Mouse (Mus musculus) lung, embryonic 15.5 days (tissue): ENCODE data around the gene Zfp318. TPM values are rescaled to one million over a fixed set of nuclear protein-coding genes. Genes with fewer than 3 reads are reported as not detected.

ENCODE experiments used
- ATAC-seq: fragments of 200-750 bp; cut with Nextera tagmentation; 2 replicates; pipeline ENCODE4 v1.8.0; 2017; ENCODE audit warnings: moderate number of reproducible peaks, borderline replicate concordance; ENCODE audit not compliant: low FRiP score, low TSS enrichment; ENCODE audit errors: extremely low read depth
- H3K27ac ChIP-seq: fragments of 300-500 bp; sonication (generic); 2 replicates; pipeline ENCODE4 v1.5.1; 2015; ENCODE audit warnings: moderate library complexity, mild to moderate bottlenecking, inconsistent platforms
- H3K27me3 ChIP-seq: fragments of 300-500 bp; sonication (generic); 2 replicates; pipeline ENCODE4 v1.6.1; 2015; ENCODE audit warnings: inconsistent platforms
- H3K36me3 ChIP-seq: fragments of 300-500 bp; sonication (generic); 2 replicates; pipeline ENCODE4 v1.6.1; 2015; ENCODE audit warnings: inconsistent platforms
- H3K4me1 ChIP-seq: fragments of 300-500 bp; sonication (generic); 2 replicates; pipeline ENCODE4 v1.6.1; 2015; ENCODE audit warnings: inconsistent platforms
- H3K4me2 ChIP-seq: fragments of 300-500 bp; sonication (generic); 2 replicates; pipeline ENCODE4 v1.6.1; 2015; ENCODE audit warnings: inconsistent platforms, mild to moderate bottlenecking, moderate library complexity
- H3K4me3 ChIP-seq: fragments of 300-500 bp; sonication (generic); 2 replicates; pipeline ENCODE4 v1.5.1; 2015; ENCODE audit warnings: mild to moderate bottlenecking, inconsistent platforms
- H3K9ac ChIP-seq: fragments of 300-500 bp; sonication (generic); 2 replicates; pipeline ENCODE4 v1.6.1; 2015; ENCODE audit warnings: inconsistent platforms
- H3K9me3 ChIP-seq: fragments of 300-500 bp; sonication (generic); 2 replicates; pipeline ENCODE4 v1.6.1; 2016; ENCODE audit warnings: inconsistent platforms
- WGBS: fragments of 180-500 bp; shearing (Covaris S2); methylation state at CpG from one replicate; pipeline ENCODE4 v1.1.7; 2015; 5-methylcytosine and 5-hydroxymethylcytosine counted together
- polyA plus RNA-seq: library from polyadenylated mRNA; unstranded; fragments of >200 nt; fragmentation: Nextera tagmentation; extraction: Ambion mirVana; gene quantifications from 2 replicates; pipeline ENCODE4 v1.2.1, GENCODE M21; 2015

The Zfp318 gene
- polyA plus RNA-seq, result 8.9 and 9.8 TPM in 2 replicates

GRCm38 (mm10) chr17:46383294-46384060, at the start of gene Zfp318:
Zfp318 (plus strand) TSS chr17:46383731.
- ATAC-seq, result peak; percentile 99
- peaks cover 8% of the 10 kb centered on the region for H3K4me1 ChIP-seq
- H3K4me3 ChIP-seq, result peak within 1 kb of the TSS; percentile 98
- H3K36me3 ChIP-seq, result peaks cover 4% of the 10 kb centered on the region; the same call in 1 of the 2 replicates
- WGBS, result under 1% methylated on average over 86 of the region's 105 CpGs
- H3K27ac ChIP-seq, result peak within 1 kb of the TSS; percentile 81
- no peaks in the 10 kb centered on the region for H3K9me3 ChIP-seq
- H3K4me2 ChIP-seq, result peak within 1 kb of the TSS; percentile 86
- no peaks in the 10 kb centered on the region for H3K27me3 ChIP-seq
- H3K9ac ChIP-seq, result peak within 1 kb of the TSS; percentile 97

DNA sequence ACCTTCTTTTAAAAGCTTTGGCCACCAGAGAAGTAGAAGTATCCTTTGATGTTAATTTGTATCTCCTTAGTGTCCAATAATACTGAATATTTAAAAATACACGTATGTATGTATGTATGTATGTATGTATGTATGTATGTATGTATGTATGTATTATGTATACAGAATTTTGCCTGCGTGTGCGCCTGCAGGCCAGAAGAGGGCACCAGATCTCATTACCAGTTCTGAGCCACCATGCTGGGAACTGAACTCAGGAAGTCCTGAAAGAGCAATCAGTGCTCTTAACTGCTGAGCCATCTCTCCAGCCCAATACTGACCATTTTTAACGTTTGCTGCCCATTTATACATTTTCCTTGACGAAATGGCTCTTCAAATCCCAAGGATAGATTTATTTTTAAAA, 47.1 kb upstream of the Zfp318 start:
- H3K9me3 ChIP-seq, result no peaks in the 10 kb centered on the region
- H3K9ac ChIP-seq, result no peak overlapping the region

DNA sequence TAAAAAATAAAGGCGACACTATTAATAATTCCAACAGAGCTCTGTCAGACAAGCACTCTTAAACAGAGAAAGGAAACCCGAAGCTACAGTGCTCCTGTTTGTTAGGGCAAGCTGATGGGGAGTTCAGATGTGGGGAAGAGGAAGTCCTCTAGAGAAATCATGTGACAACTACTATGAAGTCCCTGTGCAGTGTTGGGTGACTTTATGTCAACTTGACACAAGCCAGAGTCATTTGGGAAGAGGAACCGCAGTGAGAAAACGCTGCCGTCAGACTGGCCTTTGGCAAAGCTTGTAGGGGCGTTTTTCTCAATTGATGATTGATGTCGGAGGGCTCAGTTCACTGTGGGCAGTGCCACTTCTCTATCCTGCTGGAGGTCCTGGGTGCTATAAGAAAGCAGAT, 42.3 kb upstream of the Zfp318 start:
- Histone ChIP-seq H3K27me3 (no peaks in the 10 kb centered on the region), H3K9me3 (peaks cover 4% of the 10 kb centered on the region; the same call in 1 of the 2 replicates), H3K4me3 (no peak overlapping the region), H3K9ac (no peak overlapping the region), H3K4me2 (no peak overlapping the region), H3K4me1 (no peaks in the 10 kb centered on the region), H3K36me3 (no peaks in the 10 kb centered on the region), H3K27ac (no peak overlapping the region)
- ATAC-seq, result no peak
- WGBS, result 66% methylated on average over 7 of the region's 7 CpGs

More for the DNA sequence above, 47.1 kb upstream of the Zfp318 start:
- no peak overlapping the region for H3K4me2 ChIP-seq
- H3K27me3 ChIP-seq, result no peaks in the 10 kb centered on the region
- no peaks in the 10 kb centered on the region for H3K4me1 ChIP-seq
- no peak overlapping the region for H3K4me3 ChIP-seq
- 22% methylated on average over 5 of the region's 5 CpGs for WGBS
- no peaks in the 10 kb centered on the region for H3K36me3 ChIP-seq
- no peak for ATAC-seq
- H3K27ac ChIP-seq, result no peak overlapping the region

DNA sequence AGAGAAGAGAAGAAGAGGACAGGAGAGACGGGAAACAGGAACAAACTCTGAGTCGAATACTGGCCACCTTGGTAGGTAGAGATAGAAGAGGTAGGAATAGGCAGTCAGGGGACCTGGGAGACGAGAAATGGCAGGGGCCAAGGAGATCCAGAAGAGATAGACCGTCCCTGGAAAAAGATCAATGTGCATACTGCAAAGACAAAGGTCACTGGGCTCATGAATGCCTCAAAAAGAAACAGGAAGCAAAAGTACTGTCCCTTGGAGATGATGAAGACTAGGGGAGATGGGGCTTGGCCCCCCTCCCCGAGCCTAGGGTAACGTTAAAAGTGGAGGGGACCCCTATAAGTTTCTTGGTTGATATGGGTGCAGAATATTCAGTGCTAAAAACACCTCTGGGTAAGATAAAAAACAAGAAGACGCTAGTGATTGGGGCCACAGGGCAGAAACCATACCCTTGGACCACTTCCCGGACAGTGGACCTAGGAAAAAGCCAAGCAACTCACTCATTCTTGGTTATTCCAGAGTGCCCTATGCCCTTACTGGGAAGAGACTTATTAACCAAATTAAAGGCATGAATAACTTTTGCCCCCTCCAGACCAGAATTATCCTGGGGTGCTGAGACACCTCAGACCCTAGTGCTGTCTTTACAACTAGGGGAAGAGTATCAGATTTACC, 32.4 kb upstream of the Zfp318 start:
- 81% methylated on average over 8 of the region's 8 CpGs for WGBS
- no peak for ATAC-seq

DNA sequence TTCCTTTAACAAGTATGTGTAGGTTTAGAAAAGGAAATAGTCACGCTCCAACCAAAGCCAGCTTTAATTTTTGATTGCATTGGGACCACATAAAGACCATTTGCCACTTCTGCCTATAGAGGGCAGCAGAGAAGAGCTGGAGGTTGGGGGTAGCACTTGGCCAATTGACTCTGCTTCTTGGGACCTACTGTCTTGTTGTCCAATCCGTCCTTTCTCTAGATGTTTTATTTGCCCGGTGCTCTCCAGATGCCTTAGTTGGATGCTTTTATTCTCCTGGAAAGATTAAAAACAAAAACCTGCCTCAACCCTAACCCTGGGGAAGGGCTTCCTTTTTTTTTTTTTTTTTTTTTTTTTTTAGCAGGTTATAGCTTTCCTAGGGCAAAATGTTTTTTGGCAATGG, 11.7 kb upstream of the Zfp318 start:
- ATAC-seq, result no peak
- 75% methylated on average over 3 of the region's 3 CpGs for WGBS
- no peaks in the 10 kb centered on the region for H3K4me1 ChIP-seq
- H3K9me3 ChIP-seq, result no peaks in the 10 kb centered on the region
- H3K9ac ChIP-seq, result no peak overlapping the region
- no peak overlapping the region for H3K27ac ChIP-seq
- H3K36me3 ChIP-seq, result no peaks in the 10 kb centered on the region
- H3K27me3 ChIP-seq, result no peaks in the 10 kb centered on the region
- H3K4me2 ChIP-seq, result no peak overlapping the region
- no peak overlapping the region for H3K4me3 ChIP-seq

More for the DNA sequence above, 32.4 kb upstream of the Zfp318 start:
- Histone ChIP-seq H3K4me2 (no peak overlapping the region), H3K9ac (no peak overlapping the region), H3K4me3 (no peak overlapping the region), H3K27ac (no peak overlapping the region), H3K27me3 (no peaks in the 10 kb centered on the region), H3K36me3 (no peaks in the 10 kb centered on the region), H3K4me1 (no peaks in the 10 kb centered on the region), H3K9me3 (no peaks in the 10 kb centered on the region)

GRCm38 (mm10) chr17:46378564-46378963, 5.0 kb upstream of the Zfp318 start:
- H3K27me3 ChIP-seq, result no peaks in the 10 kb centered on the region
- H3K4me1 ChIP-seq, result no peaks in the 10 kb centered on the region; the same call in 1 of the 2 replicates
- 79% methylated on average over 3 of the region's 3 CpGs for WGBS
- no peak overlapping the region for H3K4me3 ChIP-seq
- no peak overlapping the region for H3K27ac ChIP-seq
- no peak overlapping the region for H3K9ac ChIP-seq
- no peak for ATAC-seq
- no peaks in the 10 kb centered on the region for H3K9me3 ChIP-seq
- no peaks in the 10 kb centered on the region for H3K36me3 ChIP-seq
- no peak overlapping the region for H3K4me2 ChIP-seq

- Histone ChIP-seq H3K9me3 (no peaks in the 10 kb centered on the region), H3K9ac (peak overlapping the region; percentile 97), H3K4me2 (peak overlapping the region; percentile 86), H3K4me3 (peak overlapping the region; percentile 98), H3K36me3 (peaks cover 9% of the 10 kb centered on the region), H3K4me1 (peaks cover 8% of the 10 kb centered on the region), H3K27ac (peak overlapping the region; percentile 81), H3K27me3 (no peaks in the 10 kb centered on the region)
- 0 out of 2 replicates have a peak, but pooled peaks have one; percentile 3 for ATAC-seq
- under 1% methylated on average over 52 of the region's 70 CpGs for WGBS
Observed at GRCm38 (mm10) chr17:46384061-46384801, 700 bp downstream of the Zfp318 start.

DNA sequence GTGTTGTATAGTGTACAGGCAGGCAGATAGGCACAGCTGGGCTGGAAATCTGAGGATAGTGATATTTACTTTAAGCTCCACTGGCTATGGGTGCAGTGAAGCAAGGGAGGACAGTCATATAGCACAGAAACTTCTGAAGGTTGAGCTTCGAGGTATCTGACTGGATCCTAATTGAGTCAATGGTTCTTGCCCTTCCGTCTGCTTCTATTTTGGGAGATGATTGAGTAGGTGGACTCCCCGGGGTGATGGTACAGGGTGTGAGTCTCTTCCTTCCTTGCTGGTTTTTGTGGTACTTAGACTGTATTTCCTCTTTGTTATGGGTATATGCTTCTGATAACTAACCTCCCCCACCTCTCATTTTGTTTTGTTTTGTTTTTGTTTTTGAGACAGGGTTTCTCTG, 4.7 kb downstream of the Zfp318 start:
- Histone ChIP-seq H3K4me2 (no peak overlapping the region), H3K27ac (no peak overlapping the region), H3K9ac (no peak overlapping the region), H3K4me3 (no peak overlapping the region), H3K4me1 (peaks cover 8% of the 10 kb centered on the region), H3K9me3 (no peaks in the 10 kb centered on the region), H3K36me3 (peaks cover 15% of the 10 kb centered on the region), H3K27me3 (no peaks in the 10 kb centered on the region)
- no peak for ATAC-seq
- WGBS, result 70% methylated on average over 3 of the region's 3 CpGs

GRCm38 (mm10) chr17:46393012-46393411, 9.5 kb downstream of the Zfp318 start:
- Histone ChIP-seq H3K9ac (no peak overlapping the region), H3K27me3 (no peaks in the 10 kb centered on the region), H3K4me2 (no peak overlapping the region), H3K27ac (no peak overlapping the region), H3K4me1 (no peaks in the 10 kb centered on the region), H3K9me3 (no peaks in the 10 kb centered on the region), H3K4me3 (no peak overlapping the region), H3K36me3 (peaks cover 31% of the 10 kb centered on the region)
- 42% methylated on average over 2 of the region's 2 CpGs for WGBS
- no peak for ATAC-seq

DNA sequence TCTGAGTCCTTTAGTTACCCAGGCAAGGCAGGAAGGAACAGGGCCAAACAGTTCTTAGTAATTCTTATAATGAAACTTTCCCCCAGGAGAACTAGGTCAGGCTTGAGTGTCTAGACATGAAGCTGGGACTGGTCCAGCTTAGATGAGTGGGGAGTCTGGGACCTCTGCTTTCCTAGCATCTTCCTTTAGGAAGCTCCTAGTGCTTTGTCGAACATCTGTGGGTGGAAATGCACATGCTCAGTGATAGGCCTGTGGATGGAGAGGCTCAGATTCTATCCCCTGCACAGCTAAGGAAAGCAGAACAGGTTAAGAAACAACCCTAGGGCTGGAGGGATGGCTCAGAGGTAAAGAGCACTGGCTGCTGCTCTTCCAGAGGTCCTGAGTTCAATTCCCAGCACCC, 11.1 kb downstream of the Zfp318 start:
- Histone ChIP-seq H3K4me3 (no peak overlapping the region), H3K27ac (no peak overlapping the region), H3K4me2 (no peak overlapping the region), H3K9ac (no peak overlapping the region), H3K36me3 (peaks cover 33% of the 10 kb centered on the region), H3K9me3 (no peaks in the 10 kb centered on the region), H3K27me3 (no peaks in the 10 kb centered on the region), H3K4me1 (no peaks in the 10 kb centered on the region)
- WGBS, result 92% methylated on average over 1 of the region's 1 CpGs
- no peak for ATAC-seq

GRCm38 (mm10) chr17:46408478-46408877, 24.9 kb downstream of the Zfp318 start:
- no peak overlapping the region for H3K9ac ChIP-seq
- H3K27ac ChIP-seq, result no peak overlapping the region
- H3K4me3 ChIP-seq, result no peak overlapping the region
- no peak overlapping the region for H3K4me2 ChIP-seq
- ATAC-seq, result no peak
- H3K27me3 ChIP-seq, result no peaks in the 10 kb centered on the region
- peaks cover 66% of the 10 kb centered on the region for H3K36me3 ChIP-seq
- WGBS, result 27% methylated on average over 3 of the region's 3 CpGs
- H3K9me3 ChIP-seq, result no peaks in the 10 kb centered on the region
- no peaks in the 10 kb centered on the region for H3K4me1 ChIP-seq
